Mouse (Mus musculus) intestine, embryonic 14.5 days (tissue): Measurements from ENCODE around the gene Insig1. TPM values are rescaled to one million over a fixed set of nuclear protein-coding genes. Genes with fewer than 3 reads are reported as not detected.

Experiments used
- ATAC-seq: fragments of 200-750 bp; cut with Nextera tagmentation; replicated peaks from 2 replicates; pipeline ENCODE4 v1.8.0; 2017; ENCODE audit warnings: low read depth, moderate number of reproducible peaks, moderate TSS enrichment, moderate library complexity; ENCODE audit not compliant: low FRiP score, low TSS enrichment
- DNase-seq: peaks from one replicate; pipeline ENCODE4 v3.0.0-alpha.2; 2018; ENCODE audit warnings: low spot score
- H3K27ac ChIP-seq: fragments of 300-500 bp; sonication (generic); 2 replicates; pipeline ENCODE4 v1.5.1; 2014; ENCODE audit warnings: low read depth, mild to moderate bottlenecking, control low read depth
- H3K27me3 ChIP-seq: fragments of 300-500 bp; sonication (generic); replicated peaks from 2 replicates; pipeline ENCODE4 v1.6.1; 2014; ENCODE audit warnings: low read length, control low read depth; ENCODE audit not compliant: control insufficient read depth, insufficient read depth
- H3K36me3 ChIP-seq: fragments of 300-500 bp; sonication (generic); 2 replicates; pipeline ENCODE4 v1.6.1; 2014; ENCODE audit warnings: low read length, control low read depth; ENCODE audit not compliant: control insufficient read depth, insufficient read depth
- H3K4me1 ChIP-seq: fragments of 300-500 bp; sonication (generic); replicated peaks from 2 replicates; pipeline ENCODE4 v1.6.1; 2014; ENCODE audit warnings: low read length, control low read depth, mixed read lengths; ENCODE audit not compliant: control insufficient read depth, insufficient read depth
- H3K4me2 ChIP-seq: fragments of 300-500 bp; sonication (generic); 2 replicates; pipeline ENCODE4 v1.6.1; 2014; ENCODE audit warnings: low read length
- H3K4me3 ChIP-seq: fragments of 300-500 bp; sonication (generic); 2 replicates; pipeline ENCODE4 v1.5.1; 2014; ENCODE audit warnings: low read depth, low read length, control low read depth, mixed read lengths
- H3K9ac ChIP-seq: fragments of 300-500 bp; sonication (generic); 2 replicates; pipeline ENCODE4 v1.6.1; 2014; ENCODE audit warnings: mild to moderate bottlenecking, low read length
- H3K9me3 ChIP-seq: fragments of 300-500 bp; sonication (generic); 2 replicates; pipeline ENCODE4 v1.6.1; 2016; ENCODE audit warnings: low read length, control low read depth; ENCODE audit not compliant: control insufficient read depth
- WGBS: fragments of 180-500 bp; shearing (Covaris S2); extraction: QIAGEN DNeasy Blood & Tissue Kit; methylation state at CpG from one replicate; pipeline ENCODE4 v1.1.7; 2014; 5-methylcytosine and 5-hydroxymethylcytosine counted together
- polyA plus RNA-seq: library from polyadenylated mRNA; unstranded; fragments of >200 nt; fragmentation: Nextera tagmentation; extraction: Ambion mirVana; gene quantifications from 2 replicates; pipeline ENCODE4 v1.2.1, GENCODE M21; 2014

Gene Insig1
- polyA plus RNA-seq, 1 experiment from 2014 or later: 158 TPM

DNA sequence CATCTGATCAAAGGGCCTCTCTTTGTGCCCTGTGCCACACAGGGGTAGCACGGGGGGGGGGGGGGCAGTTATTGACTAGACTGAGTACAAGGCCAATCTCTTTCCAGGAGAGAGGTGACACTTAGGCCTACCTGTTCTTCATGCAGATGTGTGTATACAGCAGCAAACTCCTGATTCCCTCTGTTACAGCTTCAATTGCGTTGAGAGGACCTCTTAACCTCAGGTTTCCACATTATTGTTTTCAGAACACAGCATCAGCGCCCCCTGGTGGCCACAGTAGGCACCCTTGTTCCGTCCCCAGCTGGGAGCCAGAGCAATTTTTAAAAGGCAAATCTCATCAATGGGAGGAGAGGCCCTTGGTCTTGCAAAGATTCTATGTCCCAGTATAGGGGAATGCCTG lies 22.7 kb downstream of the Insig1 start:
- Histone ChIP-seq H3K4me1 (no peaks in the 10 kb centered on the region), H3K36me3 (no peaks in the 10 kb centered on the region), H3K9me3 (no peaks in the 10 kb centered on the region), H3K27ac (no peak overlapping the region), H3K4me2 (no peak overlapping the region), H3K4me3 (no peak overlapping the region), H3K9ac (no peak overlapping the region), H3K27me3 (no peaks in the 10 kb centered on the region)
- ATAC-seq (peak; percentile 70), DNase-seq (peak; percentile 90)
- 25% methylated on average over 4 of the region's 4 CpGs for WGBS

DNA sequence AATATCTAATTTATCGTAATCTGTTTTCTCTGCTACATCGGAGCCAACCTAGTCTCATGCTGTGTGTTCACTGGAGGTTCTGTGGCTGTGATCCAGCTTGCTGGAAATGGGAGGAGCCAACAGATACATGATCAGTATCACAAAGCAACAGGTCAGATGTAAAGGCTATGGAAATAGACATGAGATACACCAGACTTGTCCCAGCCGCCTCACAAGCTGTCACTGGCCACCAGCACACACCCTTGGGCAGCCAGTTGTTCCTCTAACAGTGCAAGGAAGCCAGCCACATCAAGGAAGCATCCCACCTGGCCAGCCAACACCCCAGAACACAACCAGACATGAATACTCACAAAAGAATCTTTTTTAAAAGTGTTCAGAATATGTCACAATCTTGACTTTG lies 23.2 kb downstream of the Insig1 start:
- Histone ChIP-seq H3K36me3 (no peaks in the 10 kb centered on the region), H3K9ac (no peak overlapping the region), H3K4me1 (no peaks in the 10 kb centered on the region), H3K27ac (no peak overlapping the region), H3K9me3 (no peaks in the 10 kb centered on the region), H3K4me3 (no peak overlapping the region), H3K4me2 (no peak overlapping the region), H3K27me3 (no peaks in the 10 kb centered on the region)
- WGBS: 75% methylated on average over 3 of the region's 3 CpGs
- ATAC-seq: no peak
- DNase-seq: no peak

DNA sequence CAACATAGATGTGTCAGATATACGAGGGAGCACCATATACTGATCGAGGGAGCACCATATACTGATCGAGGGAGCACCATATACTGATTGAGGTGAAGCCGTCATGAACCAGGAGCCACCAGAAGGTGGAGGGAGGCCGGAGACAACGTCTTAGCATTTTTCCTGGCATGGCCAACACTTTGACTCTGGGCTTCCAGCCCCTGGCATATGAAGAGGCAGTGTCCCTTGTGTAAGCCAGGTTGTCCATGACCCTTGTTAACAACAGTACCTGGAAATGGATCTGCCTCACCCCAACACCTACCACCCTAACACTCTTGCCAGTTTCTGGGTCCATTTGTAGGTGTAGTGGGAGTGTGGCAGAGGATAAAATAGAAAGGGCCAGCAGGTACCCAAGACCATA lies 23.7 kb downstream of the Insig1 start:
- Histone ChIP-seq H3K36me3 (no peaks in the 10 kb centered on the region), H3K4me1 (no peaks in the 10 kb centered on the region), H3K9me3 (no peaks in the 10 kb centered on the region), H3K27me3 (no peaks in the 10 kb centered on the region), H3K4me2 (no peak overlapping the region), H3K9ac (no peak overlapping the region), H3K4me3 (no peak overlapping the region), H3K27ac (no peak overlapping the region)
- ATAC-seq (no peak), DNase-seq (no peak)
- 78% methylated on average over 6 of the region's 6 CpGs for WGBS

DNA sequence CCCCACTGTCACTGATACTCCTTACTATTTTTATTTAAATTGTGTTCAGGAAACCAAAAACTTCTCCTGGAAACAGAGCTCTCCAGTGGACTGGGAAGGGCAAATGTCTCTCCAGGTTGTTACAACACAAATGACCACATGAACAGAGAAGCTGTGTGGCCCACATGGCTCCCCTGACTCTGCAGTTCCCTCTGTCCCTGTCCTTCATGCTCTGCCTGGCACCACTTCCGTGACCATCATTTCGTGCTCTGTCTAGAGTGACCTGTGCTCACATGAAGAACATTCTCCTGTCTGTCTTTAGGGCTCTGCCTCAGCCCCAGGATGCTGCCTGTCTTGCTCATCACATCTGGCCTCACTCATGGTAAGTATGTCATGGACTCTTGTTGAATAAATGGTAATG lies 24.5 kb downstream of the Insig1 start:
- DNase-seq (no peak), ATAC-seq (no peak)
- Histone ChIP-seq H3K27me3 (no peaks in the 10 kb centered on the region), H3K9me3 (no peaks in the 10 kb centered on the region), H3K36me3 (no peaks in the 10 kb centered on the region), H3K4me3 (no peak overlapping the region), H3K27ac (no peak overlapping the region), H3K9ac (no peak overlapping the region), H3K4me2 (no peak overlapping the region), H3K4me1 (no peaks in the 10 kb centered on the region)
- WGBS: 74% methylated on average over 2 of the region's 2 CpGs

DNA sequence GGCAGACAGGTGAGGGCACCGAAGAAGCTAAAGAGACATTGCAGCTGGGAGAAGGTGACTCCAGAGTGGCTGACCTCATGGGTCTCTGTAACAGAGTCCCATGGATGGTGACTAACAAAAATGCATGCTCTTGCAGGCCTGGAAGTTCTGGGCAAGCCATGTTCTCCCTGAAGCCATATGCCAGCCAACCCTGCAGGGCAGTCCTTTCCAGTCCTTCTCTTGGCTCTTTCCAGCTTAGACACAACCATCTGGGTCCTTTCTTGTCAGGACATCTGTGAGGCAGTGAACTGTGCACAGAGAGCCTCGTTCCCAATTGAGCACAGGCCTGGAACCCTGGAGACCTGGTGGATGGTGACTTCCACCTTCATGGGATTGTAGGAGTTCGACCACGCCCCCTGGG lies 35.8 kb downstream of the Insig1 start:
- Histone ChIP-seq H3K27ac (no peak overlapping the region), H3K9me3 (no peaks in the 10 kb centered on the region), H3K4me1 (no peaks in the 10 kb centered on the region), H3K4me3 (no peak overlapping the region), H3K36me3 (no peaks in the 10 kb centered on the region), H3K4me2 (no peak overlapping the region), H3K9ac (no peak overlapping the region), H3K27me3 (no peaks in the 10 kb centered on the region)
- WGBS: 71% methylated on average over 4 of the region's 4 CpGs
- DNase-seq (no peak), ATAC-seq (no peak)

DNA sequence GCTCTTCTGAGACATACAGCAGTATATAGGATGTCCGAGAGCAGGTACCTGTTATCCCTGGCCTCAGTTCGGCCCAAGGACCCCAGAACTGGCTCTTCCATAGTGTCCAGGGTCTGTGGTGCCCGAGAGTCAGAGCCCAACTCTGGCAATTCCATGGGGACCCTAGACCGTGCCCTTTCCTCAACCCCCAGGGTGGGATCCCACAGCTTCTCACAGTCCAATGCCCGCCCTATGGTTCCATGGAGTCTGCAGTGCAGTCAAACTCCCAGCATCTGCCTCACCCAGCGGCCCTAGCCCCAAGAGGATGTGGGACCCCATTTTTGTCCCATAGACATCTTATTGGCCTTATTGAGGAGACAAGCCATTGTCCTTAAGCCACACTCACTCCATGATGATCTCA lies 36.8 kb downstream of the Insig1 start:
- Histone ChIP-seq H3K4me3 (no peak overlapping the region), H3K4me2 (no peak overlapping the region), H3K27ac (no peak overlapping the region), H3K36me3 (no peaks in the 10 kb centered on the region), H3K4me1 (no peaks in the 10 kb centered on the region), H3K9ac (no peak overlapping the region), H3K9me3 (no peaks in the 10 kb centered on the region), H3K27me3 (no peaks in the 10 kb centered on the region)
- WGBS: 81% methylated on average over 6 of the region's 6 CpGs
- no peak for ATAC-seq
- DNase-seq: no peak

DNA sequence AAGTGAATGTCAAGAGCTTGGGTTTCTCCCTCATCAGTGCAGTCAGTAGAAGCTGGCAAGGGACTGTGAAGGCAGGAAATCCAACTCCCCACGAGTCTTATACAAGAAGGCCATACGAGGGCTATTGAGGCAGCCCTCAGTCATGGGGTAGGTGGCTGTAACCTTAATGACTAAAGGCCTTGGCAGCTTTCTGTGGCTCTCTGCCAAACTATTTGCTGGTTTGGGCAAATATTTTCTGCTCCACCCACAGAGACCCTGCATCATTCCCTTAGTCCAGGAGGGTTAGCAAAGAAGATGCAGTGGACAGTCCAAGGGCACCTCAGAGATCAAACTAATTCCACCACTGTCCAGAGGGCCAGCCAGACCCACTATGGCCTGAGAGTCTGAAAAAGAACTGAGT lies 39.7 kb downstream of the Insig1 start:
- no peaks in the 10 kb centered on the region for H3K4me1 ChIP-seq
- no peak overlapping the region for H3K4me3 ChIP-seq

DNA sequence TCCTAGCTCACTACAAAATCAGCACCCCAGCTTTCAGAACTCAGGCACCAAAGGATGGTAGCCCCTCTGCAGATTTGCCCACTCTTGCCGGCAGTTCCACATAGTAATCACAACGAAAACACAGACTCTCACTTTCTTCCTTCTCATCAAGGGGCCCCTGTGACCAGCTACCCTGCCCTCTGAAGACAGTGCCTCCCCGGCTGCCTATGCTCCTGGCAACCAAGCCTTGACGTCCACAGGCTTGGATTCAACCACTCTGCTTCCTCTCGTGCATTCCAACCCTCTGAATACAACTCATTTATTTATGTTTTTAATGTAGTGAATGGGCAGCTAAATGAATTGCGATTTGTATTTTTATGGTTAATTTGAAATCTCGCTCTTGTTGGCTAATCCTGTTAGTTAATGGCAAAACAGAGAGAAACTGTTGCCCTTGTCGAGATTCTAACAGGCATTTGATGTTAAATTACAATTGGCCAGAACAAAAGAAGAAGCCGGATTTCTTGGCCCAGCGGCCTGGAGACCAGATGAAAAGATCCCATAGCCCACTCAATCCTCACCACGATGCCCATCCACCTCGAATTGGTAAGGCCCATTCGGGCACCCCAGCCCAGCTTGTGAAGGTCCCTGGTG lies 46.2 kb downstream of the Insig1 start:
- no peak overlapping the region for H3K27ac ChIP-seq
- no peaks in the 10 kb centered on the region for H3K9me3 ChIP-seq
- no peak overlapping the region for H3K4me2 ChIP-seq
- H3K36me3 ChIP-seq: no peaks in the 10 kb centered on the region
- no peak overlapping the region for H3K9ac ChIP-seq
- no peaks in the 10 kb centered on the region for H3K4me1 ChIP-seq
- no peak for ATAC-seq
- DNase-seq: no peak
- H3K27me3 ChIP-seq: peaks cover 70% of the 10 kb centered on the region
- H3K4me3 ChIP-seq: no peak overlapping the region
- WGBS: 5% methylated on average over 13 of the region's 13 CpGs

More for the DNA sequence above, 39.7 kb downstream of the Insig1 start:
- DNase-seq: no peak
- no peaks in the 10 kb centered on the region for H3K36me3 ChIP-seq
- no peak overlapping the region for H3K4me2 ChIP-seq
- H3K27ac ChIP-seq: no peak overlapping the region
- 42% methylated on average over 2 of the region's 2 CpGs for WGBS
- ATAC-seq: no peak
- 0 out of 2 replicates have a peak, but pooled peaks cover 7% of the 10 kb centered on the region for H3K27me3 ChIP-seq
- no peak overlapping the region for H3K9ac ChIP-seq
- H3K9me3 ChIP-seq: no peaks in the 10 kb centered on the region

DNA sequence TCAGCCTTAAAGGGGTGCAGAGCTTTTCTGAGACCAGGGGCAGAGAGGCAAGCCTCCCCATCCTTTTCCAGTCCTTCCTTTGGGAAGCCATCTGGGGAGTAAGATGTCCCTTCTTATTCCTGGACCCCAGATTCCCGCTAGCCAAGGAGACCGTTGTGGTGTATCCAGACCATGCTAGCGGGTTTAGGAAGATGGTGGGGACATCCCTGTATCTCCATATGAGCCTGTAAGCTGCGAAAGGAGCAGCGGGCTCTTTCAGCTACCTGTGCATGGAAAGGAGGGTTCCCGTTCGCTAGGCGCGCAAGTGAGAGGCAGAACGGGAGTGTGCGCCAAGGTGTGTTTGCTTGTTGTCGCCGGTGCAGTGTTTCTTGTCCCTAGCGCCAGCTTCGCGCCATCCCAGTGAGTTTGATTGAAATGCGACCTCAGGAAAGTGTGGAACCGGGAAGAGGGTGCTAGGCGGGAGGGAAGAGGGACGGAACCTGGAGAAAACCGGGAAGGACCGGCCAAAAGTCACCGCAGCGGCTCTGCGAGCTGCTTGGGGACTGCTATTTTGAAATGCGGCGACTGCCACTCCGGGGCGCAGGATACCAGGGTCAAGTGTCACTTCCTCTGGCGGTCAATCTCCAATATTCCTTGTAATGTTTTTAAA lies 46.8 kb downstream of the Insig1 start:
- Histone ChIP-seq H3K36me3 (no peaks in the 10 kb centered on the region), H3K27me3 (peaks cover 76% of the 10 kb centered on the region), H3K9ac (no peak overlapping the region), H3K9me3 (no peaks in the 10 kb centered on the region), H3K27ac (no peak overlapping the region), H3K4me3 (peak overlapping the region; percentile 8), H3K4me2 (peak overlapping the region; percentile 14), H3K4me1 (no peaks in the 10 kb centered on the region; the same call in 1 of the 2 replicates)
- no peak for DNase-seq
- WGBS: under 1% methylated on average over 30 of the region's 30 CpGs
- no peak for ATAC-seq
